Mouse (Mus musculus) testis, postnatal 14 days (tissue): ENCODE data around the gene Wdr18.

Source experiments
- DNase-seq: peaks from one replicate; pipeline ENCODE4 v3.0.0; 2021; ENCODE audit warnings: low spot score

Gene Wdr18

GRCm38 (mm10) chr10:79927324-79928029 is 32.5 kb upstream of the Wdr18 start:
- DNase-seq, result no peak

- no peak for DNase-seq
These were observed 31.8 kb upstream of the Wdr18 start for GRCm38 (mm10) chr10:79928030-79928694.

- DNase-seq, result no peak
These were observed 30.8 kb upstream of the Wdr18 start for GRCm38 (mm10) chr10:79928907-79929701.

- DNase-seq, result no peak
These were observed 29.8 kb upstream of the Wdr18 start for GRCm38 (mm10) chr10:79929967-79930825.

GRCm38 (mm10) chr10:79930826-79931186 is 29.1 kb upstream of the Wdr18 start:
- DNase-seq, result no peak

GRCm38 (mm10) chr10:79931797-79932196 is 28.2 kb upstream of the Wdr18 start:
- no peak for DNase-seq

- peak; percentile 57 for DNase-seq
These were observed 27.2 kb upstream of the Wdr18 start for GRCm38 (mm10) chr10:79932736-79933135.

- DNase-seq, result no peak
These were observed 26.7 kb upstream of the Wdr18 start for GRCm38 (mm10) chr10:79933145-79933679.

- no peak for DNase-seq
These were observed 26.1 kb upstream of the Wdr18 start for GRCm38 (mm10) chr10:79933861-79934260.

- DNase-seq, result peak; percentile 59
These were observed 25.7 kb upstream of the Wdr18 start for GRCm38 (mm10) chr10:79934272-79934721.

- DNase-seq, result no peak
These were observed 25.0 kb upstream of the Wdr18 start for GRCm38 (mm10) chr10:79934794-79935569.

GRCm38 (mm10) chr10:79936284-79936910 is 23.6 kb upstream of the Wdr18 start:
- DNase-seq, result no peak

- peak; percentile 57 for DNase-seq
These were observed 23.0 kb upstream of the Wdr18 start for GRCm38 (mm10) chr10:79936911-79937441.

GRCm38 (mm10) chr10:79937775-79938526 is 22.0 kb upstream of the Wdr18 start:
- no peak for DNase-seq

- DNase-seq, result no peak
These were observed 19.2 kb upstream of the Wdr18 start for GRCm38 (mm10) chr10:79940749-79941148.

GRCm38 (mm10) chr10:79942988-79943387 is 17.0 kb upstream of the Wdr18 start:
- no peak for DNase-seq

- DNase-seq, result no peak
These were observed 16.5 kb upstream of the Wdr18 start for GRCm38 (mm10) chr10:79943471-79943901.

- no peak for DNase-seq
These were observed 14.3 kb upstream of the Wdr18 start for GRCm38 (mm10) chr10:79945507-79946234.
